Mouse (Mus musculus) brain, adult 2 months (tissue): ENCODE results near the gene Kbtbd13.
A peak's percentile ranks its signal among the peaks of the same experiment; 100 is the strongest.

Experiments used
- DNase-seq: peaks from one replicate; pipeline ENCODE4 v3.0.0; 2011; ENCODE audit warnings: low read depth, low spot score

Gene Kbtbd13

DNA sequence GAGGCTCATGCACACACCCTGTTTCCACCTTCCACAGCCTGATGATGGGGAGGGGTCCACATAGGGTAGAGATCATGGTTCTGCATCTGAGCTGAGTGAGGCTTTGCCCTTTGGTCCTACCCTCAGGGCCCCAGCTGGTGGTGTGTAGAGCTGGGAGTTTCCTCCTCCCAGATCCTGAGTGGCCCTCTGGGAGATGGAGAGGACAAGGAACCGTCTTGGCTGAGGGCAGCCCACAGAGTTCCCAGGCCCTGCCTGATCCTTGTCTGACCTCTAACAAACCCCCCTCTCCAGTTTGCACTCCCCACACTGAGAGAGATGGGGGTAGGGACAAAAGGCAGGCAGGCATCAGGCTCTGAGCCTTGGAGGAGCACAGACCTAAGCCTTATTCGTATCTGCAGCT lies 2.9 kb upstream of the Kbtbd13 start:
- no peak for DNase-seq

DNA sequence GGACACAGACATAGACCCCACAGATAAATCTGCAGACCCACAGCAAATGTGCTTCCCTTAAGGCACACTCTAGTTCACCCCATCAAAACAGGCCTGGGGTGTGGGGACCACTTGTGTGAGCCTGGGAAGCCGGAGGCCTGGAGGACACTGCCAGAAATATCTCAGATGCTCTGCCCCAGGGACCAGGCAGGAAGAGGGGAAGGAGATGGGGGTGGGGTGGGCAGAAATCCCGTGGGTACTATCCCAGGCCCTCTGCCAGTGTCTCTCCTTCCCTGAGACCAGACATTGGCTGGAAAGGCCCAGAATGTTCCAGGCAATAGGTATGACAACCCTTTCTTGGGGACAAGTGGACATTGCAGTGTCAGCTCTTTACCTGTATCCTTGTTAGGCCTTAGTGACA lies 2.2 kb upstream of the Kbtbd13 start:
- DNase-seq = no peak

DNA sequence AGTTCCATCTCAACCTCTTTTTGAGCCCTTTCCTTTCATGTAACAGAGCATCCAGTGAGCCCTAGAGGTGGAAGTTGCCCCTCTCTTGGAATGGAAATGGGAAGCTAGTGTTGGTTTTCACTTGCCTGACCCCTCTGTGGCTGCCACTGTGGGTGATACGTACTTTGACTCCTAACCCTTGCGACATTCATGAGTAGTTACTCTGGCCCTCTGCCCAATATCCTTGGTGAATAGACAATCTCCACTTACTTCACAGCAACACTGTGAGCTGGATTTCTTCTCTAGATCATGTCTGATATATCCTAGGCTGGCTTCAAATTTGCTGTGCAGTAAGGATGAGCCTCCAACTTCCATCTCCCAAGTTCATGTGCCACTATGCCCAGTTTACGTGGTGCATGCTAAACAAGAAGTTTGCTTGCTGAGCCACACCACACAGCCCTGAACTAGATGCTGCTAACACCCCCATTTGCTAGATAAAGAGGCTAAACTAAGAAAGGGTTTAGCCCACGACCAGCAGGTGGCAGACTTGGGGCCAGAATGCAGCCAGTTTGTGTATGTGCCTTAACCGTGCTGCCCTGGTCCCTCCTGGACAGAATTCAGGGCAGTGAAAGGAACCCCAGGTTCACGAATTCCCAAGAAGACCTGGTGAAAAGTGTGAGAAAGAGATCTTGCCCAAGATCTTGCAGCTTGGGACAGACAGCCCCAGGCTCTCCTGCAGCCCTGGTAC lies 1.3 kb upstream of the Kbtbd13 start:
- peak; percentile 72 for DNase-seq

DNA sequence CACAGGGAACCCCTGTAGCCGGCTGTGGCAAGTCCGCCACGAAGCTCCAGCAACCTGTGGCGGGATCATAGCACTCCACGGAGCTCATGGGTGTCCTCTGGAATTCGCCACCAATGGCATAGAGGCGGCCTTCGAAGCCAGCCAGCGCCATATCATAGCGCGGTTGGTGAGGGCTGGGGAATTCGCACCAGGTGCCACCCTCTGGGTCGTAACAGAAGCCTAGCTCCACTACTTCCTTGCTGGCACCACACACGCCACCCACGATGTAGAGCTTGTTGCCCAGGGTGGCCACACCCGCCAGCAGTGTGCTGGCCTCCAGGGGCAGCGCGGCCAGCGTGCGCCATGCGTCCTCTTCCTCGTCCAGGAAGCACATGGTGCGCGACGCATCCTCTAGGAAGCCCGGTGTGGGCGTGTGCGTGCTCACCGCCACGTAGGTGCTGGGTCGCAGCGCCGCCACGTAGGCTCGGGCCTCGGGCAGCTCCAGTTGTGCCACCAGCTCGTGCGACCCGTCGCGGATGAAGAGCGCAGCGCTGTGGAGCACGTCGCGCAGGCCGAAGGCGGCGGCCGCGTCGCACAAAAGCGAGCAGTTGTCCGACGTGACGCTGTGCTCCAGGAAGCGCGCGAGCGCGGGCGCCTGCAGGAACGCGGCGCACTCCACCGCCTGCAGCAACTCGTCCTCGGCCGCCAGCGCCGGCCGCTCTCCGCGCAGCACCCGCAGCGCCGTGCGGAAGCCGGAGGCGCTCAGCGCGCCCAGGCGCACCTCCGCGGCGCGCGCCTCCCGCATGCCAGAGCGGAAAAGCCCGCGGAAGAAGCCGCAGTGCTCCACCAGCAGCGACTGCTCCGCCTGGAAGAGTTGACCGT lies 470 bp downstream of the Kbtbd13 start:
- peak; percentile 35 for DNase-seq

DNA sequence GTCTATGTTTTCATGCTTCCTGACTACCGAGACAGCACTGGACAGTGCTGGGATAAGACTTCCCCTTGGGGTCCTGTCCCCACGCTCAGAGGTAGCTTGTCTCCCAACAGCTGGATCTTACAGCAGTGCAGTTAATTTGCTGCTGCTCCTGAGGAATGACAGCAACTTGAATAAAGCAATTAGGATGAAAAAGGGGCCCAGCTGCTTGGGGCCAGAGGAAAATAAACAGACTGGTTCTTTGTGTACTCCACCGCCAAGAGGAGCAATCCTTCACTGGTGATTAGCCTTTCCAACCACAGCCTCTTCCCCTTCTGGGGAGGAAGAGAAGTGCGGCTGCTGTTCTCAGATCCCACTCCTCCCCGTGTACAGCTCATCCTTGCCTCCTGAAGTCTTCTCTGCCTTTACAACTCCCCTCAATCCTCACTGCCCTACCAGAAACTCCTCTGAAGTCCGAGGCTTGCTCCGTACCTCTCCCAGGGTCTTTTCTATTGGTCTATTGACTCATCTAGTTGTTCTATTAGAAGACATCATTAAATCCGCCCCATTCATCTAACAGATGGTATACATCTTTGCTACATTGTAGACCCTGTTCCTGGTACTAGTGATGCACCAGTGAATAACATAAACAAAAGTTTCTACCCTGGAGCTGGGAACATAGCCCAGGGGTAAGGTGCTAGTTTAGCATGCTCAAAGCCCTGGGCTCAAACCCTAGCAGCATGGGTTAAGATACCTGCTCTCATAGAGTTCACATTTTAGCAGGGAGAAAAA lies 4.9 kb downstream of the Kbtbd13 start:
- peak; percentile 10 for DNase-seq

DNA sequence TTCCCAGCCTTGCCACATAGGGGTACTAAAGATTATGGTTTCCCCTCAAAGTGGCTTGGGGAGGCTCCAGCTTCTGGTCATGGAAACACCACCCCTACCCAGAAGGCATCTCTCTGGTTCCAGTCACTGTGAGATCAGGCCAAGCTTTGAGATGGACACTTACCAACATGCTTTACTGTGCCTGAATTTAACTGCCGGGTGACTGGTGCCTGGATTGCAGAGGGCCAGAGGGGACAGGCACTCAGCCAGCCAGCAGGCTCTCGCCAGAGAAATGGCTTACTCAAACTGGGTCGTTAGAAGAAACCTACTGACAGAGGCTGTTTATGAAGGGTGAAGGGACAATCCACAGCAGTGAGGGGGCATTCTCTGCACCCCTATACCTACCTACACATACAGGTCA lies 7.2 kb downstream of the Kbtbd13 start:
- DNase-seq = no peak

DNA sequence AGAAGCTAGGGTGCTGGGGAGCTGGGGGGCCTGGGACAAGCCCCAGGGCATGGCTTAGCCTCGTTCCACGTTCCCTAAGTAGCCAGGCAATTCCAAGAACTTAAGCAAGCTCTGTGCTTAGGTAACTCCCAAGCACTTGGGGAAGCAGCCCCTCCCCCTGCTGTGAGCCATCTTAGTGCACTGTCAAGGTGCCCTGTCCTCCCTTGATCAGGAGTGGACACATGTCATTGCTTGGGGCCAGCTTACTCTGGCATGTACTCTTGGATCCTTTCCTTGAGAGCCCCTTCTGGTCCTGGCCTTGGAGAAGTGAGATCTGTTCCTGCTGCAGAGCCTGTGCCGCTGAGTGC lies 8.7 kb downstream of the Kbtbd13 start:
- DNase-seq = peak; percentile 26

DNA sequence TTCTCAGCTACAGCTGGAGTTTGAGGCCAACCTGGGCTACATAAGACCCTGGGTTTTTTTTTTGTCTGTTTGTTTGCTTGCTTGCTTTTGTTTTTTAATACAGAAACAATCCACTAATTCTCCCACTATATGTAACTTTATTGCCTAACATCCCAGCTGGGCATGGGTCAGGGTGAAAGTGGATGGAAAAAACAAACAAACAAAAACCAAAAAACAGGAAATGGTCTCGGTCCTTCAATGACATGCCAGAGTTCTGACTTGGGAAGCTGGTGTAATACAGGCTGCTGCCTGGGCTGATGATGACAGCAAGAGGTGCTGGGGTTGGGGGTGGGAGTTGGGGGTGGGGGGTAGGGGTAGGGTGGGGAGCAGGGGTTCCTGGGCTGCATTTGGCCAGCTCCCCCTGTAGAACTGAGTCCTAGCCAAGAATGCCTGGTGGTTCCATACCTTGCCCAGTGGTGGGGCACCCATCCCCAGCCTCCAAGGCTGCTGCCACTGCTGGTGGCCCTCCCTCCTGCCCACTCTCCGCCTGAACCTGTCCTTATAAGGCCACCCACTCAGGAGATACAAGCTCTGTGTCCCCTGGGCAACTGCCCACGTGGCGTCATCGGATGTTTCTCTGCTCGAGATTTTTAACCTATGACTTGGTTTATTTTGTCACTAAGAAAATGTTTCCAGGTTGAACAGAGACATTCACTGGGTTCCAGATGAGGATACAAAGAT lies 9.3 kb downstream of the Kbtbd13 start:
- no peak for DNase-seq

DNA sequence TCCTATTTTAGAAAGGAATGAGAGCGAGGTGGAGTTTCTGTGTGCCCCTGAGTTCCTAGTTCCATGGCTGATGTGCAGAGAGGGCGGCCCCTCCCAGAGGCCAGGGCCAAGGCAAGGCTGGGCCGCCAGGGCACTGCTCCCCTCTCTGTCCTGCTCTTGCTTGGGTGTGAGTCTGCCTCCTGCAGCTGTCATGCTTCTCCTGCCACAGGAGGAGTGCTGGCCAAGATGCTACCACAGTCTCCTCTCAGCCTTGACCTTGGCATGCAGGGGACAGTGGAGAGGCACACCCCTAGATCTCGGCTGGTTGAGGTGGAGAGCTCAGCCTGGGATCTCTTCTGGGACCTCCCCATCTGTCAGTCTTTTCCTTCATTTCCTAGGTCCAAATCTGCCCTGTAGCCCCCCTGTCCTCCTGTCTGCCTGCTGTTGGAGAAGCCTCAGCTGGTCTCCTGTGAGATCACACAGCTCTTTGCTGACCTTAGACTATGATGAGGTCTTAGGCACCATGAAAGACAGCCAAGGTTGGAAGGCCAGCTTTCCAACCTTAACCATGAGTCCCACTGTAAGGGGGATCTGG lies 10.3 kb downstream of the Kbtbd13 start:
- DNase-seq = no peak

DNA sequence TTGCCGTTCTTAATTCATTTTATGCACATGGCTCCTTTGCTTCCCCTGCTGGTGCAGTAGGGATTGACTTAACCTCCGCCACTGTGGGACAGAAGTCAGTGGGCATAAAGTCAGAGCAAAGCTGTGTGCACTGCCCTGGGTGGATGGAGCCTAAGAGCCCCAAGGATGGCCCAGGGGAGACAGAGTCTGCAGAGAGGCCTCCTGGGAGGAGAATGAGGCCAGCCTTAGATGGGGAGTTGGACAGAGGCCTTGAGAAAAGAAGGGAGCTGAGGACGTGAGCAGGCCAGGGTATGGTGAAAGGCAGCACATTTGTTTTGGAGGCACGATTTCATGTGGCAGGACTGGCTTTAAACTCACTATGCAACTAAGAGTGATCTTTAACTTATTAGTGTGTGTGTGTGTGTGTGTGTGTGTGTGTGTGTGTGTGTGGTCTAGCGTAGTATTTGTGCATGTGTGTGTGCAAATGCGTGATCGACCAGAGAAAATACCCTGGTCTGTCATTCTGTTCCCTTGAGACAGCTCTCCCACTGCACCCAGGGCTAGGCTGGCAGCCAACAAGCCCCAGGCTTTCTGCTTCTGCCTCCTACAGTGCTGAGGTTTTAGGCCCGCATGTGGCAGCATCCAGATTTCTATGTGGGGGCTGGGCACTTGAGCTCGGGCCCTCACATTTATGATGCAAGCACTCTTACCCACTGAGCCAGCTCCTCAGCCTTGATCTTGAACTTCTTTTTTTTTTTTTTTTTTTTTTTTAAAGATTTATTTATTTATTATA lies 16.1 kb downstream of the Kbtbd13 start:
- DNase-seq = peak; percentile 81

DNA sequence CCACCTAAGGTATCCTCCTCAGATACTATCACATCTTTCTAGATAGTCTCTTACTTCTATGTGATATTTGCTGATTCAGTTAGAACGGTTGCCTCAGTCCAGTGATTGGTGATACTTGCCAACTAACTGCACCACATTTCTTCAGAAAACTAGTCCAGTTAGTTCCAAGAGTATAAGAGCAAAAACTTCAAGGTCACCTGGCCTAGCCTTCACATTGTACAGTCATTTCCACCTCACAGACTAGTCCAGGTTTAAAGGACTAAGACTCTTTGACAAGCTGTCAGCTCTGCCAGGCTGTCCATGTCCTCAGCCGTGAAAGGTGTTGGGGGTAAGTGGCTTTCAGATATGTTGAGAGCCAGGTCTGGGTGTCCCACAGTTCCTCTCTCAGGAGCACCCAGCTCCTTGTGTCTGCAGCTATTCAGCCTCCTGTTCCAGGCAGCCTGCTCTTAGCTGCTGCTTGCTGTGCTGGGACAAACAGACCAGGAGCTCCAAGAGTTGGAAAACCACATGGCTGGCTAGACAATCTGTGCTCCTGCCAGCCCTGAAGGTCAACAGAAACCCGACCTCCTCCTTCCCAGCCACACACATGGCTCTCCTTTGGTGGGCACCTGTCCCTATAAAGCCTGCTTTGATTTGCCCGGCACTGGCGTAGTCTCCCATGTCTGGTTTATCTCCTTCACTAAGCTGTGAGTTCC lies 16.8 kb downstream of the Kbtbd13 start:
- DNase-seq = no peak

DNA sequence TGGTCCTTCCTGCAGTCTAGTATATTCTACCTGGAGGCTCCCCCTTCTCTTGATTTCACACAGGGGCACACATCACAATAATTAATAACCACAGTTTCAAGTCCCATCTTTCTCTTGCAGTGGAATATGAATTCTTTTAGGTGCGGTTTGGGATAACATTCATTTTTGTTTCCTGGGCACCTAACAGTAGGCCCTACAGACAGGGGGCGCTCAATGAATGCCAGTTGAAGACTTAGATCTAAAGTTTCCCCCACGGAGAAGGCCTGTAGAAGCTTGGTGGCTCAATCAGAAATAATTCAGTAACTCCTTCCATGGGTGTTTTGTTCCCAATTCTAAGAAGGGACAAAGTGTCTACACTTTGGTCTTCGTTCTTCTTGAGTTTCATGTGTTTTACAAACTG lies 19.0 kb downstream of the Kbtbd13 start:
- DNase-seq = peak; percentile 54

DNA sequence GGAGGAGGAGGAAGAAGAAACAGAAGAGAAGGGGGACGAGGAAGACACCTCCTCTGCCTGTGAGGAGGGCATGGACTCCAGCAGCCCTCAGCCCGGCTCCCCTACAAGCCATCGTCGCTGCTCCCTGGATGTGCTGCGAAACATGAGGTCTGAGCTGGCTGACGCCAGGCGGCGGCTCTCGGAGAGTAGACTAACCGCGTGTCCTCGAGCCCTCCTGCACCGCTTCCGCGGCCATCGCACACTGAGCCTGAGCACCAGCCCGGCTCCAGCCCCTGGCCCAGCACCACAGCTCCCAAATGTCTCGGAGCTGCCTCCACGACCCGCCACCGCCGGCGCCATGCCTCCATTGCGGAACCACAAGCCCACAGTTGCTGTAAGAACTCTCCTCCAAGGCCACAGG lies 19.7 kb downstream of the Kbtbd13 start:
- DNase-seq = no peak

DNA sequence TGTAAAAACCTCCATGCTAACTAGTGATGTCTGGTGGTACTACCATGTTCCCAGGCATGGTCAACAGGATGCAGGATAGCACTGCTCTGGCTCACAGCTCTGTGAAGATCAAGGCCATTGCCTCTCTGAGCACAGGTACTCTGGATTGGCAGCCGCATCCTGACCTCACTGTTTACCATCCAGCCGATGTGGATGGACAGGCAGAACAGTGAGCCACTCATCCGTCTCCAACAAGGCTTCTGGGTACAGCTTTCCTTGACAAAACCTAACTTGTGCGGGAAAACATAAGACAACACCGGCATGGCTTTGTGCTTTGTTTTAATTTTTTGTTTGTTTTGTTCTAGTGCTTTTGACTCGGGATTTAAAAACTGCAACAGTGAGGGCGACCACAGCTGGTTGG lies 25.7 kb downstream of the Kbtbd13 start:
- no peak for DNase-seq

DNA sequence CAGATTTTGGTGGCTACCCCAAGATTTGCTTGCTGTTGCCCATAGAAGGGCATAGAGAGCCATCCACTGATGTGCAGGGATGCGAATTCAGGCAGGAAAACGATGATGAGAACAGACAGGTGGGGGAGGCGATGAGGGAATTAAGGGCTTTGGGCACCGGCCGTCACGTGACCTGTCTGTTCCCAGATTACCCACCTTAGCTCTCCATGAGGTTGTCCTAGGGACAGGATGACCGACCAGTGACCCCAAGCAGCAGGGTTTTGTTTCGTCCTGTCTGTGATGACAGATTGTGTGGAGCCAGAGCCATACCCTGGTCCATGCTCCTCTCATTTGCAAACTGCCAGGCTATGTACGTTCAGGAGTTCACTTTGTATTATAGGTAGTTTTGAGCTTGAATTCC lies 27.8 kb downstream of the Kbtbd13 start:
- no peak for DNase-seq

DNA sequence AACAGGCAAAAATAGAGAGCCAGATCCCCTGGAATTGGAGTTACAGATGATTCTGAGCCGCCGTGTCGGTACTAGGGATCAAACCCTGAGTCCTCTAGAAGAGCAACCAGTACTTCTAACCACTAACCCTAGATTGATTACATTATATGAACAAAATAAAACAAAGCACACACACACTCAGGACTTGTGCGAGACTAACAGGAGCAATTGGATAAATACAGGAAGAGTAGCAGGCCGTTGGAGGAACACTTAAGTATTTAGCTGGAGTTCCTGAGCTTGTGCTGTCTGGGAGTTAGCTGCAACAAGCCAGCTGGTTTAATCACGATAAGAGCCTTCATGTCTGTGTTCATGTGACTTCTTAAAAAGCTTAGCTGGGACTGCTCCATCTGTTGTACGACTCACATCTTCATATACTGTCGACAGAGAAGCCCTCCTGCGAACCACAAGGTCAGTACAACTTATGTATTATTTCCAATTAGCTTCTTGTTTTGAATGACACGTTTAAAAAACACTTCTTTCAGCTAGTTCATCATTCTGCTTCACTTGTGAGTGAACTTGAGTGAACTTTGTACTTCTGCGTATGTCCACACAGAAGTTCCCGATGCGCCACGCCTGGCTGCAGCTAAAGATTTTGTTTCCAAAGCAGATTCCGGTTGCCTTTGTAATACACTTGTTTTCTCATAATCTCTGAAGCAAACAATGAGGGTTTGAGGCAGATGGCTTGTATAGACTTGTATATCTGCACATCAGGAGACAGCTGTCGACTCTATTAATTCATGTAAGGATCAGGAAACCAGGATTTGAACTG lies 30.6 kb downstream of the Kbtbd13 start, which contains the start of gene Ubap1l:
Gene Ubap1l, plus strand, starts transcription at position 401 of the 808 bp plus-strand sequence.
- DNase-seq = peak; percentile 30

DNA sequence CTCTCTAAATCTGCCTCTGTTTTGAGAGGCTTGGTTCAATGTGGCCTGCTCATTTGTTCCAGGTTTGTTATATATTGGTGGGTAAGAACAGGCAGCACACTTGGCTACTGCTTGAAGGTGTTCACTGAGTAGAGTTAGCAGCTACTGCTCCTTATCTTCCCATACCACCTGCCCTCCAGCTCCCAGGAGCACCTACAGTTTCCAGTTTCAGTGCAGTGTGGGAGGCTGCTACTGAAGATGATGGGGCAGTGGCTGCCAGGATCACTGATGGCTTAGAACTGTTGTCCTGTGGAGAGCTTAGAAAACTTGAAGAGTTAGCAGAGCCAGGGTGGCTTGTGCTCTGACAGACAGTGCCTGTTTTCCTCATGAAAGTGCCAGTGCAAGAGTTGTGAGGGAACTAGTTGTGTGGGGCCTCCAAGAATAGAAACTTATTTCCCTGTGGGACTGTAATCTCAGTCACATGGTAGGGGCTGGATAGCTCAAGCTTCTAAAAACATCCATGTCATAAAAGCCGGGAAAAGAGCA lies 32.4 kb downstream of the Kbtbd13 start:
- no peak for DNase-seq

DNA sequence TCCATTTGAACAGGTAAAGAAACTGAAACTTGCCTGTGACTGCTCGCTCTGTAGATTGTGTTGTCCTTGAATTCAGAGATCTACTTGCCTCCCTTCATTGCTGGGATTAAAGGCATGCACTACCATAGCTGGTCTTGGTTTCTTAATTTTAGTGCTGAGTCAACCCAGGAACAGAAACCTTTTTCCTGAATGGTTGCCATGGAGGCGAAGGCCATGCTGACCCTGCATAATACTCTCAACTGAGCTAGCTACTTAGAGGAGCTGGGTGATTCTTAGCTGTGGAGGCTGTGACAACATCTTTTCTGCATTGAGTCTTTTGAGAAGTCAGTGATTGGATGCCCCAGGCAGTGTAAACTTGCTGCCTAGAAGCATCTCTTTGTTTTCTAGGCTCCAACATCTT lies 34.5 kb downstream of the Kbtbd13 start:
- DNase-seq = no peak

DNA sequence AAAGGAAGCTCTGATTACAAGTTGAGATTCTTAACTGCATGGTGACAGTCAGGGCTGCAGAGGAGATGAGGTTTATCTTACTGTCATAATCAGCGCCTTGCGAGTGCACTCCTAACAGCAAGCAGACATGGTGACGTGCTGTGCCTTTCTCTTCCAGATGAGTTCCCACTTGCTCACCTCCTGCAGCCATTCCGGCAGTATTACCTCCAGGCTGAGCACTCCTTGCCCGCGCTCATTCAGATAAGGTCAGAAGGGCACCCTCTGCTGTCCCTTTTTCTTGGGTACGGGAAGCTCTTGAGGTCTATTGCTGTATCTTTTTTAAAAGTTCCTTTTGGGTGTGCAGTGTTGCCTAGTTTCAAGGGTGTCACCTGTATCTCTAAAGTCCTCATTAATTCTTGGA lies 34.9 kb downstream of the Kbtbd13 start:
- DNase-seq = no peak
